Mouse (Mus musculus) small intestine, adult 2 months (tissue): Measurements from ENCODE around the gene Mchr1.

Experiments used
- CTCF ChIP-seq: fragments of 200-500 bp; IDR thresholded peaks from 2 replicates; pipeline ENCODE4 v1.5.1; 2012; ENCODE audit warnings: low read depth, mild to moderate bottlenecking, control low read depth, inconsistent platforms, low read length, moderate library complexity, mixed read lengths; ENCODE audit not compliant: insufficient replicate concordance, insufficient read length; ENCODE audit errors: extremely low read depth
- POLR2A ChIP-seq: fragments of 200-500 bp; IDR thresholded peaks from 2 replicates; pipeline ENCODE4 v1.6.1; 2012; ENCODE audit warnings: low read depth, mild to moderate bottlenecking, control low read depth, inconsistent platforms, low read length, moderate library complexity

DNA sequence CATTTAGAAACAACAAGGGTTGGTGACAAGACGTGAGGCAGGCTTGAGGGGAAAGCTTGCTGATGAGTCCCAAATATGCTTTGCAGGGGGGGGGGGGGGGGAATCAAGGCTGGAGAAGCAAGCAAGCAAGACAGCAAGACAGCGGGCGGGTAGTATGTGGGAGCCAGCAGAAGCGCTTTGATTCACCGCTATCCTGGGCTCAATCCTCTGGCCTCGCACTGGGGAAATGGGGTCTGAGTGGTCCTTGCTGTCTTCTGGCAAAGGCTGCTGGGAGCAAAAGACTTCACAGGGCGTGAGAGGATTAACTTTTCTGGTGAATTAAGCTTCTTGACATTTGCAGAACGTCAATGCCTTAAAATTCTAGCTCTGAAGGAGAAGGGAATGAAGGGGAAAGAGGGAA is 763 bp downstream of the Mchr1 start:
- TF ChIP-seq CTCF: no peak
- TF ChIP-seq POLR2A: no peak
